Mouse (Mus musculus) megakaryocyte, adult 5-6 weeks (primary cell): ENCODE measurements around the gene Rps15. TPM values are rescaled to one million over a fixed set of nuclear protein-coding genes. Genes with fewer than 3 reads are reported as not detected.

ENCODE experiments used
- ATAC-seq: 2 replicates; pipeline ENCODE4 v1.8.0; 2016; ENCODE audit warnings: mild to moderate bottlenecking, inconsistent platforms; ENCODE audit not compliant: poor library complexity, severe bottlenecking
- total RNA-seq, 2 experiments: library from RNA; stranded (forward) in 1 of 2; stranded (reverse) in 1 of 2; fragments of 153-499, 151-499 nt in 1 of 2; fragments of 221-1000, 200-1000 nt in 1 of 2; gene quantifications; 2 replicates each; pipeline versions ENCODE4 v1.2.3 to v1.2.4; 2015 to 2017

Rps15 gene
- total RNA-seq, 2 experiments from 2014 or later: 1,599 to 1,915 TPM

- ATAC-seq: peak; percentile 62
These were observed 31.3 kb upstream of the Rps15 start, which contains the start of the genes Gamt and Dazap1 for GRCm38 (mm10) chr10:80260642-80261584. Gene Gamt (minus strand): TSS chr10:80261012. Gene Dazap1 (plus strand): TSS chr10:80261486.

- peak; percentile 62 for ATAC-seq
These were observed 30.7 kb upstream of the Rps15 start for GRCm38 (mm10) chr10:80261585-80261968.

- ATAC-seq: no peak
These were observed 30.1 kb upstream of the Rps15 start for GRCm38 (mm10) chr10:80262169-80262568.

- no peak for ATAC-seq
These were observed 29.4 kb upstream of the Rps15 start for GRCm38 (mm10) chr10:80262776-80263365.

GRCm38 (mm10) chr10:80264341-80265148 is 27.7 kb upstream of the Rps15 start:
- ATAC-seq: peak; percentile 67

GRCm38 (mm10) chr10:80265149-80265486 is 27.1 kb upstream of the Rps15 start:
- ATAC-seq: no peak

DNA sequence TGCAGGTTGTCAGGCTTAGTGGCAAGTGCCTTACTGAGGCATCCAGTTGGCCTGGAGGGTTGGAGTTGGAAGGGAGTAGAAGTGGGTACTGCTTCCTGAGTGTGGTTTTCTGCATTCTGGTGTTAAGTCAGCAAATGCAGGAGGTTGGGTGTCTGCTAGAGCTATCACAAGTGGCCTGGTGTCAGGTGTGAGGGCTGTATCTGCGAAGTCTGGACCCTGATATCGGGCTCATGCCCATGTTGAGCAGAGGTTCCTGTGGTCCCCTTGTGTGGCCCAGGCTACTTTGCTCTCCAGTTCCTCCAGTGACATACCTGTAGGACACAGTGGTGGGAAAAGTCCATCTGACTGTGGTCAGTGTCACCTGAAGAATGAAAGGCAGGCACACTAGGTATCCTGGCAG is 22.2 kb upstream of the Rps15 start:
- ATAC-seq: no peak

DNA sequence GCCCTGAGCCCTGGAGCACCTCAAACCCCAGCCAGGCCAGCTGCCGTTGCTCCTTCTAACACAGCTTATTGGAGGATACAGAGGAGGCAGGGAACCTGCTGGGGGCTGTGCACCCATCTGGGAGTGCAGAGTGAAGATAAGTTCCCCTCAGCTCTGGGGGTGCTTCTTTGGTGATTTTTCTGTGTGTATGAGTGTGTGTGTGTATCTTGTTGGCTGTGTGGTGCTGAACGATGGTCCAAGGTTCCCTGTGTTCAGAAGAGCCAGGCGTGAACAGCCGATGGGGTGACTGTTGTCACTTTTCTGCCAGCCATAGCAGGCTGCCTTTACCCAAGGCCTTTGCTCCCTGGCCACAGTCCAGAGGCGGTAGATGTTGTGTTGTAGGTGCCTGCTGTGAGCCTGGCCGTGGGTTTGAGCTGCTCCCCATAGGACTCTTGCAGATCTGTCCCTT is 21.5 kb upstream of the Rps15 start:
- no peak for ATAC-seq

- ATAC-seq: peak; percentile 25; the same call in 1 of the 2 replicates
These were observed 20.9 kb upstream of the Rps15 start for GRCm38 (mm10) chr10:80271186-80271843.

DNA sequence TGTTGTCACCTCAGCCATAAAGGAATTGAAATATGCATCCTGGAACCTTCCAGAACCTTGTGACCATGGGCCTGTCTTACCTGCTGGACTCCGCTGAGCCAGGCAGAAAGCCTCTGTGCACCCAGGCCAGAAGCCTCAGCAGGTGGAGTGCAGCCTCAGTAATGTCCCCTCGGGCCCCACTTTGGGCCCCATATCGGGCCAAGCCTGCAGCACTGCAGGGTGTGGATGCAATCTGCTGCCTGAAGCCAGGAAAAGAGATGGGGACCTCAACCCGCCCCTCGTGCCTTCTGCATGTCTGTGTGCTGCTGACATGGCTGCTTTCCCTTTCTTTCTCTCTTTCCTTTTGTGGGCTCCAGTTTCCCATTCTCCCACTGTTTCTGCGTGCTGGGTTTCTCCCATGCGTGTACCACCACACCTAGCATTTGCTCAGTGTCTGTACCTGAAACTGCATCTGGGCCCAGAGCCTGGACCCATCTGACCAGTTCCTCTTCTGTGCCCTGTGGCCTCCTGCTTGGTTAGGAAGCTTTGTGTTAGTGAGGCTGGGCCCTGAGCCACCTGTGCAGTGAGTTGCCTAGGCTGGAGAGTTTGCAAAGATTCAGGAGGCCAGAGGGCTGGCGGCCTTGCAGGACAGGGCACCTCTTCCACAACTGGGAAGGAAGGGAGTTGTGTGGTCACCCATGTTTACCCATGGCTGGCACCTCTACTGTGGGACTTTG is 20.2 kb upstream of the Rps15 start:
- ATAC-seq: peak; percentile 24; the same call in 1 of the 2 replicates

DNA sequence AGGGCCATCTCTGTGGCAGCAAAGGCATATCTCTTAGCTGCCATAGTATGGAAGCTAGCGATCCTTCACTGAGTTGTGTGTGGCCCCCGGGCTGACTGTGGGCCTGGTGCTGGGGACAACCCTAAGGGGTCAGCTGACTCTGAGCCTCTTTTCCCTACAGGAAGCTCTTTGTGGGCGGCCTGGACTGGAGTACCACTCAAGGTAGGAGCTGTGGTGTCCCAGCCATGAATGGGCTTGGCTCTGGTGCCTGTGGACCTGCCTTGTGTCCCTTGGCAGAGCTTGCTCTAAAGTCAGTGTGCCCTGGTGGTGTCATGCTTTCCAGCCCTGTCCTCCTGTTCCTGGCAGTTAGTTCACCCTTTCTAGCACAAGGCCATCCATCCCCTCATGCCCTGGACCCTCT is 18.4 kb upstream of the Rps15 start:
- no peak for ATAC-seq

GRCm38 (mm10) chr10:80276238-80276637 is 16.0 kb upstream of the Rps15 start:
- ATAC-seq: no peak

- no peak for ATAC-seq
These were observed 13.9 kb upstream of the Rps15 start for GRCm38 (mm10) chr10:80278390-80278789.

- no peak for ATAC-seq
These were observed 13.0 kb upstream of the Rps15 start for GRCm38 (mm10) chr10:80279273-80279672.

- no peak for ATAC-seq
These were observed 10.9 kb upstream of the Rps15 start for GRCm38 (mm10) chr10:80281304-80281703.

DNA sequence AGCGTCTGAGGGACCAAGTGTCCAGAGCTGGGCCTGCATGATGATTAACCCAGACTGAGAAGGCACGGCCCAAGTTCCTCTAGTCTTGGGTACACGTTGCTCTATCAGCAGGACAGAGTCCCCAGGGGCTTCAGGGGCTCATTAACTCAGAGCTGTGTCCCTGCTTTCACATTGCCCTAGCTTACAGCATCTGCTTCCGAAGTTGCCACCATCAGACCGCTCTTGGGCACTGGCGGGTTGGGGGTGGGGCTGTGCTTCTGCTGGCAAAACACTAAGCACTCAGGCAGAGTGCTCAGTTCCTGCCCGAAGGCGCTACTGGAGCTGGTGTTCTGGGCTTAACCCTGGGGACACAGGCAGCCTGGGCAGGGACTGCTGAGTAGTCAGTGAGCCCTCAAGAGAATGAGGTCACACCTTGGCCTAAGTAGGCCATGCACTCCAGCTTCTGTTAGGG is 10.3 kb upstream of the Rps15 start:
- ATAC-seq: peak; percentile 65

- no peak for ATAC-seq
These were observed 9.5 kb upstream of the Rps15 start for GRCm38 (mm10) chr10:80282481-80283441.

DNA sequence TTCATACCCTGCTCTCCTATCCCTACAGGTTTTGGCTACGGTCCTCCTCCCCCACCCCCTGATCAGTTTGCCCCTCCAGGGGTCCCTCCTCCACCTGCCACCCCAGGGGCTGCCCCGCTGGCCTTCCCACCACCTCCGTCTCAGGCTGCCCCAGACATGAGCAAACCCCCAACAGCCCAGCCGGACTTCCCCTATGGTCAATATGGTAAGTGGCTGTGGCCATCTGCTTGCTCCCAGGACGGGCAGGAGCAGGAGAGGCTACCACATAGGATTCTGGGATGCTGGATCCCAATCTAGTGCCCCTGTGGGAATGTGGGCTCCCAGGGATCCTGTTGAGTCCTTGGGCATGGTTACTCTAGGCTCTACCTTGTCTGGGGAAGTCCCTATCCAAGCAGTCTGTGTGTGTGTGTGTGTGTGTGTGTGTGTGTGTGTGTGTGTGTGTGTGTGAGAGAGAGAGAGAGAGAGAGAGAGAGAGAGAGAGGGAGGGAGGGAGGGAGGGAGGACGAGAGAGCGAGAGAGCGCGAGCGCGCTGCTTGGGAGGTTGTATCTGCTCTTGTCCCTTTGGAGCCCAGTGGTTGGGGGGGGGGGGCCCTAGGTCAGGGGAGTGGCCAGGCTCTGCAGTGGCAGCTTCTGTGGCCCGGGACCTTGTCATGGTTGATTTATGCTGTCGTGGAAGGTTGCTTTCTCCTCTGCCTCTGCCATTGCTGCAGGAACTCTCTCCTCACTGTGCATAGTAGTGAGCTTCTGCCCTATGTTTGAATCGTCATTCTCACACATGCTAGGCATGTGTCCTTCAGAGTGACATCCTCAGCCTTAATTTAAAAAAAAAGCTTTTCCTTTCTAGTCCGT is 6.8 kb upstream of the Rps15 start:
- ATAC-seq: no peak
